26 mouse cellular contexts compared by ENCODE assay signal in genomic region chr10:81655178-81655577, GRCm38 (mm10). TPM values are rescaled to one million over a fixed set of nuclear protein-coding genes. Genes with fewer than 3 reads are reported as not detected.
DNase-seq lines count a peak whose midpoint lies in the region; ATAC-seq and TF ChIP-seq lines count a peak whose summit lies in the region.
"Had no signal": no experiment of that assay in that cellular context is flagged by ENCODE, and none has a peak within 500 bp of the region (broad histone marks: within the 10 kb centered on the region; RNA-seq: fewer than 3 reads in every experiment).

No protein-coding gene starts in this region.

- no peak overlapping the region for H3K9ac ChIP-seq in liver, postnatal 0 days (replicated peaks)
- no peak overlapping the region for H3K9ac ChIP-seq in liver, embryonic 11.5 days (ENCODE audit: low read depth, low read length)
- H3K9ac ChIP-seq in ES-Bruce4 (ENCODE audit: low read depth, poor library complexity, severe bottlenecking), result no peak overlapping the region
- H3K9ac ChIP-seq in ES-E14 (ENCODE audit: insufficient read depth, low read depth, low read length, poor library complexity, severe bottlenecking), result no peak overlapping the region
- H3K9ac ChIP-seq: liver, embryonic 13.5 days; stomach, embryonic 15.5 days had no signal

- peak; percentile 5 to 13 for DNase-seq in gastrocnemius, postnatal 4 days (ENCODE audit: low spot score in 2 of 2)
- DNase-seq in gastrocnemius, postnatal 10 days, result no peak
- peak; percentile 9 for DNase-seq in liver, postnatal 0 days
- DNase-seq in liver, embryonic 11.5 days (ENCODE audit: low spot score), result no peak
- peak; percentile 49 for DNase-seq in ES-E14 (ENCODE audit: low read depth, low spot score)
- no peak for DNase-seq in right cerebral cortex, adult 18-20 months
- no peak for DNase-seq in spleen, postnatal 10 days (ENCODE audit: low spot score in 2 of 2)
- DNase-seq: cerebellum, adult 8-10 months; gastrocnemius, postnatal 36 days; heart, postnatal 14 days; left cerebral cortex, postnatal 4 days; liver, embryonic 13.5 days; lung, adult 2 months; lung, postnatal 10 days; midbrain, embryonic 14.5 days; right cerebral cortex, postnatal 14 days; thymus, adult 18-20 months had no signal

- H3K9me3 ChIP-seq in liver, postnatal 0 days (ENCODE audit: low read length), result peaks cover 38% of the 10 kb centered on the region
- peaks cover 21% of the 10 kb centered on the region for H3K9me3 ChIP-seq in liver, embryonic 11.5 days (ENCODE audit: control insufficient read depth, low read length)
- H3K9me3 ChIP-seq in ES-Bruce4 (replicated peaks; ENCODE audit: control insufficient read depth, insufficient read depth, low read length, poor library complexity, severe bottlenecking) (peaks cover 34% of the 10 kb centered on the region), ES-E14 (ENCODE audit: control insufficient read depth, insufficient read depth, low read depth, low read length) (peaks cover 5% of the 10 kb centered on the region; the same call in 1 of the 2 replicates)

- peaks cover 3% of the 10 kb centered on the region; the same call in 1 of the 2 replicates for H3K4me1 ChIP-seq in liver, postnatal 0 days (ENCODE audit: insufficient read depth)
- peaks cover 2% of the 10 kb centered on the region; the same call in 1 of the 2 replicates for H3K4me1 ChIP-seq in liver, embryonic 11.5 days (replicated peaks; ENCODE audit: control insufficient read depth, insufficient read depth, low read length)
- peaks cover 2% of the 10 kb centered on the region for H3K4me1 ChIP-seq in ES-Bruce4 (ENCODE audit: control insufficient read depth, insufficient read depth, low read length)
- H3K4me1 ChIP-seq in ES-E14 (ENCODE audit: control insufficient read depth in 2 of 2, insufficient read depth in 2 of 2, low read length in 2 of 2, poor library complexity in 1 of 2), result peaks cover 3 to 7% of the 10 kb centered on the region in 2 experiments
- H3K4me1 ChIP-seq: hindbrain, embryonic 10.5 days; stomach, embryonic 15.5 days had no signal

- no peak overlapping the region for H3K4me3 ChIP-seq in liver, postnatal 0 days (ENCODE audit: low read depth, low read length)
- H3K4me3 ChIP-seq in liver, embryonic 11.5 days (ENCODE audit: low read depth, low read length), result no peak overlapping the region
- H3K4me3 ChIP-seq in ES-Bruce4 (ENCODE audit: low read depth, low read length) (no peak overlapping the region), ES-E14 (ENCODE audit: insufficient read depth in 1 of 2, low read depth in 1 of 2, low read length in 2 of 2, poor library complexity in 1 of 2, severe bottlenecking in 1 of 2) (no peak overlapping the region)
- H3K4me3 ChIP-seq: hindbrain, embryonic 10.5 days; liver, embryonic 13.5 days; stomach, embryonic 15.5 days had no signal

- no peak for TF ChIP-seq EP300 in liver, postnatal 0 days (IDR thresholded peaks at IDR 0.05; ENCODE audit: low read depth)
- TF ChIP-seq EP300 in ES-Bruce4 (IDR thresholded peaks at IDR 0.05; ENCODE audit: insufficient read depth, low read depth, low read length), result peak; percentile 95

- in situ Hi-C loops in ES-E14 (cut with MboI; ENCODE audit: low sequenced_read_pairs in 2 of 2, unreplicated experiment in 2 of 2), result no loop called here

- no peak for TF ChIP-seq CTCF in liver, postnatal 0 days (IDR thresholded peaks at IDR 0.05; ENCODE audit: low read depth)
- no peak for TF ChIP-seq CTCF in ES-Bruce4 (IDR thresholded peaks at IDR 0.05; ENCODE audit: low read depth, low read length)

- H3K36me3 ChIP-seq in liver, postnatal 0 days (replicated peaks; ENCODE audit: insufficient read depth, low read length), result peaks cover 6% of the 10 kb centered on the region; the same call in 1 of the 2 replicates
- peaks cover 18% of the 10 kb centered on the region for H3K36me3 ChIP-seq in liver, embryonic 11.5 days (ENCODE audit: control insufficient read depth, insufficient read depth, low read length)
- peaks cover 7% of the 10 kb centered on the region; the same call in 1 of the 2 replicates for H3K36me3 ChIP-seq in ES-Bruce4 (ENCODE audit: control insufficient read depth, insufficient read depth, low read length, poor library complexity, severe bottlenecking)
- peaks cover 6% of the 10 kb centered on the region for H3K36me3 ChIP-seq in ES-E14 (ENCODE audit: control insufficient read depth, insufficient read depth, low read length, poor library complexity, severe bottlenecking)

- H3K4me2 ChIP-seq in liver, postnatal 0 days (ENCODE audit: low read depth, low read length), result no peak overlapping the region
- no peak overlapping the region for H3K4me2 ChIP-seq in liver, embryonic 11.5 days
- H3K4me2 ChIP-seq: liver, embryonic 13.5 days; stomach, embryonic 15.5 days had no signal

- no peak overlapping the region for H3K27ac ChIP-seq in liver, postnatal 0 days (ENCODE audit: low read depth)
- no peak overlapping the region for H3K27ac ChIP-seq in liver, embryonic 11.5 days (ENCODE audit: low read depth, low read length)
- H3K27ac ChIP-seq in ES-Bruce4 (ENCODE audit: insufficient read depth, low read length) (peak overlapping the region; percentile 95), ES-E14 (ENCODE audit: insufficient read depth, low read depth, low read length, poor library complexity, severe bottlenecking) (no peak overlapping the region)
- H3K27ac ChIP-seq: hindbrain, embryonic 10.5 days; hindbrain, postnatal 0 days; kidney, postnatal 0 days; liver, embryonic 13.5 days; macrophage; stomach, embryonic 15.5 days had no signal

- H3K27me3 ChIP-seq in liver, postnatal 0 days (ENCODE audit: insufficient read depth, low read length), result no peaks in the 10 kb centered on the region
- no peaks in the 10 kb centered on the region for H3K27me3 ChIP-seq in liver, embryonic 11.5 days (replicated peaks; ENCODE audit: control insufficient read depth, insufficient read depth, low read length)
- no peaks in the 10 kb centered on the region for H3K27me3 ChIP-seq in ES-Bruce4 (ENCODE audit: control insufficient read depth, insufficient read depth, low read length, poor library complexity, severe bottlenecking)
- H3K27me3 ChIP-seq: liver, embryonic 13.5 days; stomach, embryonic 15.5 days had no signal

- WGBS in liver, postnatal 0 days (ENCODE audit: insufficient replicate concordance), result 91% methylated on average over 10 of the region's 10 CpGs
- 94% methylated on average over 10 of the region's 10 CpGs for WGBS in liver, embryonic 11.5 days

- no peak for ATAC-seq in liver, postnatal 0 days
- ATAC-seq in liver, embryonic 11.5 days (replicated peaks; ENCODE audit: low FRiP score), result no peak
- ATAC-seq: forebrain, embryonic 14.5 days; hindbrain, postnatal 0 days; intestine, postnatal 0 days had no signal

- TF ChIP-seq POLR2A in ES-Bruce4 (IDR thresholded peaks at IDR 0.05; ENCODE audit: insufficient read depth, low read length), result no peak

TF ChIP-seq in ES-E14, 5 proteins besides CTCF, POLR2A, EP300 and RAD21:
- no peak for TF ChIP-seq HCFC1 (IDR thresholded peaks at IDR 0.05; ENCODE audit: borderline replicate concordance, insufficient read depth, low read length)
- TF ChIP-seq ZC3H11A (IDR thresholded peaks at IDR 0.05; ENCODE audit: borderline replicate concordance, low read depth, low read length), result no peak
- TF ChIP-seq ZNF384 (IDR thresholded peaks at IDR 0.05; ENCODE audit: low read depth, low read length), result no peak
- no peak for TF ChIP-seq CHD2 (IDR thresholded peaks at IDR 0.05; ENCODE audit: low read depth, low read length)
- no peak for TF ChIP-seq MAFK (IDR thresholded peaks at IDR 0.05; ENCODE audit: insufficient read depth, low read depth, low read length)

RNA-seq across cellular contexts. Expression of gene Gm10778, which starts 6.3 kb away (rescaled TPM):
- 1 to 10 TPM; 2.6 to 3.1 TPM for total RNA-seq in gastrocnemius, postnatal 4 days (2021)
- 1 to 10 TPM; 1.7 to 2.2 TPM for total RNA-seq in gastrocnemius, postnatal 10 days (2021)
- 1.1 and 1.2 TPM in 2 replicates for polyA plus RNA-seq in liver, postnatal 0 days (2015; fragmentation: Nextera tagmentation; extraction: Ambion mirVana)
- 3.3 and 3.9 TPM in 2 replicates for polyA plus RNA-seq in liver, embryonic 11.5 days (2014; fragmentation: Nextera tagmentation; extraction: Ambion mirVana)
- 5.6 and 7.4 TPM in 2 replicates for polyA plus RNA-seq in ES-Bruce4 (2011; ENCODE audit: insufficient read depth, insufficient read length, low read depth, missing spikeins)
- total RNA-seq in ES-E14 (2012; rRNA removed), result 5.3 and 5.5 TPM in 2 replicates

RNA-seq across cellular contexts. Expression of gene Ankrd24, which starts 26.8 kb away (rescaled TPM):
- 10 to 100 TPM; 16.0 to 17.7 TPM for total RNA-seq in gastrocnemius, postnatal 4 days (2021)
- total RNA-seq in gastrocnemius, postnatal 10 days (2021), result 10 to 100 TPM; 13.0 to 18.4 TPM
- 1.8 and 2.1 TPM in 2 replicates for polyA plus RNA-seq in liver, postnatal 0 days (2015; fragmentation: Nextera tagmentation; extraction: Ambion mirVana)
- polyA plus RNA-seq in liver, embryonic 11.5 days (2014; fragmentation: Nextera tagmentation; extraction: Ambion mirVana), result 3.6 and 4.6 TPM in 2 replicates
- polyA plus RNA-seq in ES-Bruce4 (2011; ENCODE audit: insufficient read depth, insufficient read length, low read depth, missing spikeins), result 14.2 and 16.1 TPM in 2 replicates
- 14.4 and 18.6 TPM in 2 replicates for total RNA-seq in ES-E14 (2012; rRNA removed)

RNA-seq across cellular contexts. Expression of gene Sirt6, which starts 27.6 kb away (rescaled TPM):
- 10 to 100 TPM; 13.6 to 18.2 TPM for total RNA-seq in gastrocnemius, postnatal 4 days (2021)
- 1 to 10 TPM; 7.3 to 9.7 TPM for total RNA-seq in gastrocnemius, postnatal 10 days (2021)
- polyA plus RNA-seq in liver, postnatal 0 days (2015; fragmentation: Nextera tagmentation; extraction: Ambion mirVana), result 4.5 and 6.1 TPM in 2 replicates
- polyA plus RNA-seq in liver, embryonic 11.5 days (2014; fragmentation: Nextera tagmentation; extraction: Ambion mirVana), result 22.8 and 22.9 TPM in 2 replicates
- polyA plus RNA-seq in ES-Bruce4 (2011; ENCODE audit: insufficient read depth, insufficient read length, low read depth, missing spikeins), result 15.0 and 16.6 TPM in 2 replicates
- 14.5 and 16.7 TPM in 2 replicates for total RNA-seq in ES-E14 (2012; rRNA removed)

RNA-seq across cellular contexts. Expression of gene BC025920, which starts 49.1 kb away (rescaled TPM):
- total RNA-seq in gastrocnemius, postnatal 4 days (2021), result 1 to 10 TPM; 1.2 to 1.7 TPM
- 1 to 10 TPM; 1.6 to 1.8 TPM for total RNA-seq in gastrocnemius, postnatal 10 days (2021)
- polyA plus RNA-seq in liver, postnatal 0 days (2015; fragmentation: Nextera tagmentation; extraction: Ambion mirVana), result 0.13 TPM in 2 replicates
- polyA plus RNA-seq in liver, embryonic 11.5 days (2014; fragmentation: Nextera tagmentation; extraction: Ambion mirVana), result 0.81 and 1.1 TPM in 2 replicates
- 3.2 and 3.9 TPM in 2 replicates for polyA plus RNA-seq in ES-Bruce4 (2011; ENCODE audit: insufficient read depth, insufficient read length, low read depth, missing spikeins)
- 2.3 and 2.5 TPM in 2 replicates for total RNA-seq in ES-E14 (2012; rRNA removed)

RNA-seq across cellular contexts. Expression of gene Zfp433, which starts 49.4 kb away (rescaled TPM):
- total RNA-seq in gastrocnemius, postnatal 4 days (2021), result 1 to 10 TPM; 4.7 to 4.9 TPM
- total RNA-seq in gastrocnemius, postnatal 10 days (2021), result 1 to 10 TPM; 5.0 to 7.7 TPM
- 3.1 and 4.5 TPM in 2 replicates for polyA plus RNA-seq in liver, postnatal 0 days (2015; fragmentation: Nextera tagmentation; extraction: Ambion mirVana)
- polyA plus RNA-seq in liver, embryonic 11.5 days (2014; fragmentation: Nextera tagmentation; extraction: Ambion mirVana), result 10.5 and 10.9 TPM in 2 replicates
- polyA plus RNA-seq in ES-Bruce4 (2011; ENCODE audit: insufficient read depth, insufficient read length, low read depth, missing spikeins), result 14.0 and 17.8 TPM in 2 replicates
- 6.1 and 7.3 TPM in 2 replicates for total RNA-seq in ES-E14 (2012; rRNA removed)
- polyA plus RNA-seq: small intestine, adult 2 months had no signal

Comparison
In these comparisons a context has a peak if more than half of its experiments do, and no peak if none do; other contexts are left out.
1. DNase-seq: peak in gastrocnemius, postnatal 4 days (2 of 2), liver, postnatal 0 days (single experiment) and ES-E14 (single experiment); none in gastrocnemius, postnatal 10 days (single experiment), liver, embryonic 11.5 days (single experiment), right cerebral cortex, adult 18-20 months (single experiment) and spleen, postnatal 10 days (0 of 2).